In genomic region chr2:80447291-80447791, GRCm38 (mm10) we compare ENCODE assay signal across 8 mouse cellular contexts. TPM values are rescaled to one million over a fixed set of nuclear protein-coding genes. Genes with fewer than 3 reads are reported as not detected.
DNase-seq lines count a peak whose midpoint lies in the region; ATAC-seq lines count a peak whose summit lies in the region.

Gene Frzb (minus strand): TSS chr2:80447625.

- no peaks in the 10 kb centered on the region for H3K27me3 ChIP-seq in embryonic facial prominence, embryonic 11.5 days (ENCODE audit: control insufficient read depth, insufficient read depth, low read length)
- H3K27me3 ChIP-seq in heart, embryonic 13.5 days (replicated peaks): peaks cover 24% of the 10 kb centered on the region
- peaks cover 7% of the 10 kb centered on the region; the same call in 1 of the 2 replicates for H3K27me3 ChIP-seq in kidney, embryonic 16.5 days (ENCODE audit: insufficient read depth, low read length)
- peaks cover 61% of the 10 kb centered on the region for H3K27me3 ChIP-seq in liver, embryonic 15.5 days
- H3K27me3 ChIP-seq in neural tube, embryonic 13.5 days: 0 out of 2 replicates have a peak, but pooled peaks cover 8% of the 10 kb centered on the region

- no peaks in the 10 kb centered on the region for H3K36me3 ChIP-seq in embryonic facial prominence, embryonic 11.5 days (replicated peaks; ENCODE audit: control insufficient read depth, insufficient read depth, low read depth, low read length)
- H3K36me3 ChIP-seq in heart, embryonic 13.5 days: no peaks in the 10 kb centered on the region
- no peaks in the 10 kb centered on the region for H3K36me3 ChIP-seq in kidney, embryonic 16.5 days (ENCODE audit: insufficient read depth, low read length)
- H3K36me3 ChIP-seq in liver, embryonic 15.5 days (replicated peaks): no peaks in the 10 kb centered on the region
- no peaks in the 10 kb centered on the region for H3K36me3 ChIP-seq in neural tube, embryonic 13.5 days

- H3K4me2 ChIP-seq in embryonic facial prominence, embryonic 11.5 days (ENCODE audit: low read depth, low read length): peak within 1 kb of the TSS; percentile 78
- H3K4me2 ChIP-seq in heart, embryonic 13.5 days: peak within 1 kb of the TSS; percentile 97
- peak within 1 kb of the TSS; percentile 98 for H3K4me2 ChIP-seq in kidney, embryonic 16.5 days (replicated peaks; ENCODE audit: low read depth, low read length)
- peak within 1 kb of the TSS; percentile 66 for H3K4me2 ChIP-seq in liver, embryonic 15.5 days
- H3K4me2 ChIP-seq in neural tube, embryonic 13.5 days: peak within 1 kb of the TSS; percentile 96

- peak; percentile 75 for ATAC-seq in embryonic facial prominence, embryonic 11.5 days (replicated peaks; ENCODE audit: insufficient number of reproducible peaks, low FRiP score, low TSS enrichment, low read depth)
- ATAC-seq in heart, embryonic 13.5 days (ENCODE audit: extremely low read depth, insufficient number of reproducible peaks, low FRiP score, low TSS enrichment): 0 out of 2 replicates have a peak, but pooled peaks have one; percentile 48
- ATAC-seq in kidney, embryonic 16.5 days (ENCODE audit: low FRiP score, low TSS enrichment): peak; percentile 89
- ATAC-seq in liver, embryonic 15.5 days (ENCODE audit: insufficient read depth): no peak
- ATAC-seq in neural tube, embryonic 13.5 days (ENCODE audit: low read depth): peak; percentile 77

- H3K9ac ChIP-seq in embryonic facial prominence, embryonic 11.5 days (replicated peaks; ENCODE audit: low read length): peak within 1 kb of the TSS; percentile 82
- peak within 1 kb of the TSS; percentile 80 for H3K9ac ChIP-seq in heart, embryonic 13.5 days
- H3K9ac ChIP-seq in kidney, embryonic 16.5 days (replicated peaks; ENCODE audit: low read length): peak within 1 kb of the TSS; percentile 54
- no peak within 1 kb of the TSS for H3K9ac ChIP-seq in liver, embryonic 15.5 days
- H3K9ac ChIP-seq in neural tube, embryonic 13.5 days: peak within 1 kb of the TSS; percentile 74

- H3K27ac ChIP-seq in embryonic facial prominence, embryonic 11.5 days (replicated peaks; ENCODE audit: low read depth, low read length): peak within 1 kb of the TSS; percentile 68
- H3K27ac ChIP-seq in heart, embryonic 13.5 days (replicated peaks): peak within 1 kb of the TSS; percentile 71
- H3K27ac ChIP-seq in kidney, embryonic 16.5 days (ENCODE audit: low read length): peak within 1 kb of the TSS; percentile 73
- H3K27ac ChIP-seq in liver, embryonic 15.5 days (replicated peaks): no peak within 1 kb of the TSS
- H3K27ac ChIP-seq in neural tube, embryonic 13.5 days (replicated peaks): peak within 1 kb of the TSS; percentile 67

- under 1% methylated on average over 33 of the region's 33 CpGs for WGBS in embryonic facial prominence, embryonic 11.5 days
- WGBS in heart, embryonic 13.5 days: under 1% methylated on average over 33 of the region's 33 CpGs
- WGBS in kidney, embryonic 16.5 days: under 1% methylated on average over 33 of the region's 33 CpGs
- under 1% methylated on average over 33 of the region's 33 CpGs for WGBS in liver, embryonic 15.5 days (ENCODE audit: insufficient replicate concordance)
- WGBS in neural tube, embryonic 13.5 days: under 1% methylated on average over 33 of the region's 33 CpGs

- H3K9me3 ChIP-seq in embryonic facial prominence, embryonic 11.5 days (replicated peaks; ENCODE audit: control insufficient read depth, low read length): no peaks in the 10 kb centered on the region
- 0 out of 2 replicates have a peak, but pooled peaks cover 5% of the 10 kb centered on the region for H3K9me3 ChIP-seq in heart, embryonic 13.5 days
- 0 out of 2 replicates have a peak, but pooled peaks cover 6% of the 10 kb centered on the region for H3K9me3 ChIP-seq in kidney, embryonic 16.5 days (ENCODE audit: low read length)
- no peaks in the 10 kb centered on the region for H3K9me3 ChIP-seq in liver, embryonic 15.5 days (replicated peaks)
- H3K9me3 ChIP-seq in neural tube, embryonic 13.5 days: no peaks in the 10 kb centered on the region

- H3K4me3 ChIP-seq in embryonic facial prominence, embryonic 11.5 days (ENCODE audit: low read depth, low read length): peak within 1 kb of the TSS; percentile 55
- peak within 1 kb of the TSS; percentile 61 for H3K4me3 ChIP-seq in heart, embryonic 13.5 days
- peak within 1 kb of the TSS; percentile 53 for H3K4me3 ChIP-seq in kidney, embryonic 16.5 days (ENCODE audit: low read length)
- peak within 1 kb of the TSS; percentile 44 for H3K4me3 ChIP-seq in liver, embryonic 15.5 days (replicated peaks)
- H3K4me3 ChIP-seq in neural tube, embryonic 13.5 days: peak within 1 kb of the TSS; percentile 68

- peak; percentile 21 for DNase-seq in thymus, postnatal 4 days
- DNase-seq in thymus, postnatal 10 days (ENCODE audit: low spot score in 2 of 2): no peak
- peak; percentile 83 for DNase-seq in embryonic facial prominence, embryonic 11.5 days (ENCODE audit: low spot score)
- no peak for DNase-seq in T-cell, adult 2 months (ENCODE audit: low spot score)

- H3K4me1 ChIP-seq in embryonic facial prominence, embryonic 11.5 days (ENCODE audit: control insufficient read depth, insufficient read depth, low read length): no peaks in the 10 kb centered on the region
- peaks cover 16% of the 10 kb centered on the region for H3K4me1 ChIP-seq in heart, embryonic 13.5 days
- peaks cover 14% of the 10 kb centered on the region; the same call in 1 of the 2 replicates for H3K4me1 ChIP-seq in kidney, embryonic 16.5 days (ENCODE audit: insufficient read depth, low read length)
- H3K4me1 ChIP-seq in liver, embryonic 15.5 days (replicated peaks): peaks cover 7% of the 10 kb centered on the region; the same call in 1 of the 2 replicates
- H3K4me1 ChIP-seq in neural tube, embryonic 13.5 days (replicated peaks): peaks cover 26% of the 10 kb centered on the region

RNA-seq across cellular contexts. Expression of gene Frzb, which starts in this region (rescaled TPM):
- polyA plus RNA-seq in embryonic facial prominence, embryonic 11.5 days (2014; fragmentation: Nextera tagmentation; extraction: Ambion mirVana): 73.6 and 78.6 TPM in 2 replicates
- polyA plus RNA-seq in heart, embryonic 13.5 days (2015; fragmentation: Nextera tagmentation; extraction: Ambion mirVana): 6.4 and 7.5 TPM in 2 replicates
- 24.7 and 26.8 TPM in 2 replicates for polyA plus RNA-seq in kidney, embryonic 16.5 days (2015; fragmentation: Nextera tagmentation; extraction: Ambion mirVana)
- 0.74 and 0.97 TPM in 2 replicates for polyA plus RNA-seq in liver, embryonic 15.5 days (2015; fragmentation: Nextera tagmentation; extraction: Ambion mirVana)
- polyA plus RNA-seq in neural tube, embryonic 13.5 days (2015; fragmentation: Nextera tagmentation; extraction: Ambion mirVana): 25.6 and 26.0 TPM in 2 replicates

Comparison
In these comparisons a context has a peak if more than half of its experiments do, and no peak if none do; other contexts are left out.
1. DNase-seq: peak in thymus, postnatal 4 days (single experiment) and embryonic facial prominence, embryonic 11.5 days (single experiment); none in thymus, postnatal 10 days (0 of 2) and T-cell, adult 2 months (single experiment).
2. Peak in every context shown above with its lines, with median percentiles within 50 percentile points of each other: H3K4me2 ChIP-seq and H3K4me3 ChIP-seq.